Mouse (Mus musculus): ENCODE measurements at regions not wholly inside any gene's neighbourhood (a gene's known extent, or its start where the extent isn't known, plus 50 kb on each side); places are given as distances from the start of the nearest gene placed in this dataset.

DNA sequence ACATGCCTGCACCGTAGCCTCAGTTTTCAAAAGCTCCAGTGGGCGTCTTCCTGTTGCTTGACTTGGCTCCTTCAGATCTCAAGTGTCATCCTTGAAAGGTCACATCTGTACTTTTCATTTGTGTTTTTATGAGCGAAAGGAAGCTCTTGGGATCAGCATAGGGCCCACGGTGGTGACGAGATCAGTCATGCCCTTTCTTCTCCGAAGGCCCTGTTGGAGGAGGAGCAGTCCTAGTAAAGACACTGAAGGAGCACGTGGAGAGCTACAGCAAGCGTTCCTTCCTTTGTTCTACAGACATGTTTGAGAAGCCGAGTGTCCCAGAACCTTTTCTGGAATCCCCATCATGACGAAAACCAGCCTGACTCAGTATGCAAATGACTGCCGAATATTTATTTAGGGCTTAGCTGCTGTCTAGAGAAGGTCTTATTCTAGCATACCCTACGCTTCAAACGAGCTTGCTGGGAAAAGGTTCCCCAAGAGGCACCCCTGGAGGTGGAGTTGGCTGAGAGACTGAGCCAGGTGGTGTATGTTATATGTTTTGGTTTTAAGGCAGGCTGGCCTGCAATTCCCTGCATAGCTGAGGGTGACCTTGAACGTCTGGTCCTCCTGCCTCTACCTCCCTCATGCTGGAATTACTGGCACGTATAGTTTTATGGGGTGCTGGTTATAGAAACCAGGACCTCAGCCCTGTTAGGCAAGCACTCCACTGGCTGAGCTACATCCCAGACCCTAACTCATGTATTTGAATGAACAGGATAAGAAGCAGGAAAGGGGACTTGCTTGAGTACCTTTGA, 285.1 kb upstream of the Cdh5 start:
- no peak for TF ChIP-seq POLR2A (IDR thresholded peaks at IDR 0.05; ENCODE audit: control insufficient read depth, low read depth, low read length)
- TF ChIP-seq CTCF (IDR thresholded peaks at IDR 0.05; ENCODE audit: control insufficient read depth, insufficient read depth, insufficient replicate concordance, low read depth, low read length) = no peak

Data from testis, adult 2 months (tissue).